Mouse (Mus musculus) embryonic facial prominence, embryonic 10.5 days (tissue): ENCODE measurements around the gene Ncoa1. TPM values are rescaled to one million over a fixed set of nuclear protein-coding genes. Genes with fewer than 3 reads are reported as not detected.
"Not testable (repeated sequence)": the region's sequence is repeated elsewhere in the genome, so short reads cannot be mapped to it uniquely, and the experiment has no call there.

Experiments used
- DNase-seq: peaks from one replicate; pipeline ENCODE4 v3.0.0-alpha.2; 2017; ENCODE audit warnings: low spot score
- H3K27ac ChIP-seq: fragments of 300-500 bp; sonication (generic); replicated peaks from 2 replicates; pipeline ENCODE4 v1.5.1; 2016; ENCODE audit warnings: mild to moderate bottlenecking
- H3K27me3 ChIP-seq: fragments of 300-500 bp; sonication (generic); replicated peaks from 2 replicates; pipeline ENCODE4 v1.6.1; 2016; ENCODE audit warnings: low read depth, mild to moderate bottlenecking; ENCODE audit not compliant: poor library complexity, severe bottlenecking
- H3K36me3 ChIP-seq: fragments of 300-500 bp; sonication (generic); replicated peaks from 2 replicates; pipeline ENCODE4 v1.6.1; 2016; ENCODE audit warnings: mild to moderate bottlenecking, moderate library complexity
- H3K4me1 ChIP-seq: fragments of 300-500 bp; sonication (generic); 2 replicates; pipeline ENCODE4 v1.6.1; 2016
- H3K4me3 ChIP-seq: fragments of 300-500 bp; sonication (generic); 2 replicates; pipeline ENCODE4 v1.5.1; 2016; ENCODE audit warnings: mild to moderate bottlenecking, moderate library complexity
- H3K9me3 ChIP-seq: fragments of 300-500 bp; sonication (generic); 2 replicates; pipeline ENCODE4 v1.6.1; 2016; ENCODE audit warnings: mild to moderate bottlenecking
- WGBS: fragments of 180-500 bp; shearing (Covaris S2); methylation state at CpG from one replicate; pipeline ENCODE4 v1.1.7; 2016; 5-methylcytosine and 5-hydroxymethylcytosine counted together
- polyA plus RNA-seq: library from polyadenylated mRNA; unstranded; fragments of >200 nt; fragmentation: Nextera tagmentation; extraction: Ambion mirVana; gene quantifications from 2 replicates; pipeline ENCODE4 v1.2.1, GENCODE M21; 2016

Ncoa1 gene
- polyA plus RNA-seq, 1 experiment from 2014 or later, result 2.4 TPM

- H3K27me3 ChIP-seq, result no peaks in the 10 kb centered on the region
- no peak for DNase-seq
- no peaks in the 10 kb centered on the region for H3K9me3 ChIP-seq
- H3K36me3 ChIP-seq, result no peaks in the 10 kb centered on the region
- no peak overlapping the region for H3K27ac ChIP-seq
- no peaks in the 10 kb centered on the region for H3K4me1 ChIP-seq
- H3K4me3 ChIP-seq, result no peak overlapping the region
- 82% methylated on average over 1 of the region's 1 CpGs for WGBS
Observed at GRCm38 (mm10) chr12:4462420-4462819, 14.6 kb downstream of the Ncoa1 start.

GRCm38 (mm10) chr12:4460990-4461389, 16.0 kb downstream of the Ncoa1 start:
- H3K27me3 ChIP-seq, result no peaks in the 10 kb centered on the region
- H3K27ac ChIP-seq, result no peak overlapping the region
- DNase-seq, result no peak
- H3K4me3 ChIP-seq, result no peak overlapping the region
- H3K4me1 ChIP-seq, result no peaks in the 10 kb centered on the region
- WGBS, result 91% methylated on average over 2 of the region's 2 CpGs
- no peaks in the 10 kb centered on the region for H3K9me3 ChIP-seq
- H3K36me3 ChIP-seq, result no peaks in the 10 kb centered on the region

- H3K4me3 ChIP-seq, result no peak overlapping the region
- H3K27ac ChIP-seq, result no peak overlapping the region
- H3K36me3 ChIP-seq, result no peaks in the 10 kb centered on the region
- no peaks in the 10 kb centered on the region for H3K27me3 ChIP-seq
- 83% methylated on average over 10 of the region's 10 CpGs for WGBS
- no peaks in the 10 kb centered on the region for H3K9me3 ChIP-seq
- DNase-seq, result no peak
- H3K4me1 ChIP-seq, result no peaks in the 10 kb centered on the region
Observed at GRCm38 (mm10) chr12:4454956-4455565, 21.9 kb downstream of the Ncoa1 start.

GRCm38 (mm10) chr12:4454248-4454647, 22.7 kb downstream of the Ncoa1 start:
- Histone ChIP-seq H3K4me1 (no peaks in the 10 kb centered on the region), H3K27me3 (no peaks in the 10 kb centered on the region), H3K4me3 (no peak overlapping the region), H3K9me3 (no peaks in the 10 kb centered on the region), H3K36me3 (no peaks in the 10 kb centered on the region), H3K27ac (no peak overlapping the region)
- DNase-seq, result no peak
- 87% methylated on average over 4 of the region's 4 CpGs for WGBS

GRCm38 (mm10) chr12:4452233-4452632, 24.7 kb downstream of the Ncoa1 start:
- no peak for DNase-seq
- Histone ChIP-seq H3K27me3 (no peaks in the 10 kb centered on the region), H3K27ac (no peak overlapping the region), H3K4me1 (no peaks in the 10 kb centered on the region), H3K9me3 (no peaks in the 10 kb centered on the region), H3K36me3 (no peaks in the 10 kb centered on the region), H3K4me3 (no peak overlapping the region)

- not testable (repeated sequence) for H3K27me3 ChIP-seq, H3K4me3 ChIP-seq, H3K36me3 ChIP-seq, DNase-seq, H3K27ac ChIP-seq, H3K4me1 ChIP-seq, H3K9me3 ChIP-seq
Observed at GRCm38 (mm10) chr12:4450485-4450884, 26.5 kb downstream of the Ncoa1 start.

- Histone ChIP-seq H3K36me3 (no peaks in the 10 kb centered on the region), H3K27me3 (no peaks in the 10 kb centered on the region), H3K9me3 (no peaks in the 10 kb centered on the region), H3K4me1 (no peaks in the 10 kb centered on the region), H3K4me3 (no peak overlapping the region), H3K27ac (no peak overlapping the region)
- no peak for DNase-seq
- 87% methylated on average over 4 of the region's 4 CpGs for WGBS
Observed at GRCm38 (mm10) chr12:4448076-4448589, 28.8 kb downstream of the Ncoa1 start.

GRCm38 (mm10) chr12:4444946-4445345, 32.0 kb downstream of the Ncoa1 start:
- Histone ChIP-seq H3K4me1 (no peaks in the 10 kb centered on the region), H3K27me3 (no peaks in the 10 kb centered on the region), H3K9me3 (no peaks in the 10 kb centered on the region), H3K4me3 (no peak overlapping the region), H3K36me3 (no peaks in the 10 kb centered on the region), H3K27ac (no peak overlapping the region)
- no peak for DNase-seq
- WGBS, result 84% methylated on average over 5 of the region's 5 CpGs

- no peak for DNase-seq
- WGBS, result 83% methylated on average over 3 of the region's 3 CpGs
- Histone ChIP-seq H3K27ac (no peak overlapping the region), H3K27me3 (no peaks in the 10 kb centered on the region), H3K9me3 (no peaks in the 10 kb centered on the region), H3K36me3 (no peaks in the 10 kb centered on the region), H3K4me1 (no peaks in the 10 kb centered on the region), H3K4me3 (no peak overlapping the region)
Observed at GRCm38 (mm10) chr12:4441451-4441850, 35.5 kb downstream of the Ncoa1 start.

GRCm38 (mm10) chr12:4436198-4436597, 40.8 kb downstream of the Ncoa1 start:
- H3K9me3 ChIP-seq, result no peaks in the 10 kb centered on the region
- H3K27me3 ChIP-seq, result no peaks in the 10 kb centered on the region
- DNase-seq, result no peak
- 85% methylated on average over 5 of the region's 5 CpGs for WGBS
- H3K4me3 ChIP-seq, result no peak overlapping the region
- H3K36me3 ChIP-seq, result no peaks in the 10 kb centered on the region
- H3K27ac ChIP-seq, result no peak overlapping the region
- no peaks in the 10 kb centered on the region for H3K4me1 ChIP-seq

- DNase-seq, result no peak
- Histone ChIP-seq H3K4me1 (no peaks in the 10 kb centered on the region), H3K27ac (no peak overlapping the region), H3K27me3 (no peaks in the 10 kb centered on the region), H3K4me3 (no peak overlapping the region), H3K36me3 (no peaks in the 10 kb centered on the region), H3K9me3 (no peaks in the 10 kb centered on the region)
- 83% methylated on average over 2 of the region's 2 CpGs for WGBS
Observed at GRCm38 (mm10) chr12:4433549-4433948, 43.4 kb downstream of the Ncoa1 start.

- Histone ChIP-seq H3K9me3 (no peaks in the 10 kb centered on the region), H3K36me3 (no peaks in the 10 kb centered on the region), H3K27me3 (no peaks in the 10 kb centered on the region), H3K4me3 (no peak overlapping the region), H3K4me1 (no peaks in the 10 kb centered on the region), H3K27ac (no peak overlapping the region)
- 87% methylated on average over 5 of the region's 5 CpGs for WGBS
- DNase-seq, result no peak
Observed at GRCm38 (mm10) chr12:4431978-4432377, 45.0 kb downstream of the Ncoa1 start.

GRCm38 (mm10) chr12:4430061-4430825, 46.7 kb downstream of the Ncoa1 start:
- H3K9me3 ChIP-seq, result no peaks in the 10 kb centered on the region
- no peak overlapping the region for H3K27ac ChIP-seq
- no peak overlapping the region for H3K4me3 ChIP-seq
- no peaks in the 10 kb centered on the region for H3K27me3 ChIP-seq
- H3K4me1 ChIP-seq, result no peaks in the 10 kb centered on the region
- no peaks in the 10 kb centered on the region for H3K36me3 ChIP-seq
- 77% methylated on average over 3 of the region's 3 CpGs for WGBS
- no peak for DNase-seq
